Mouse (Mus musculus) E14TG2a.4 (cell line): ENCODE results near the gene Kdelr3.

Experiments
- CTCF ChIP-seq: conservative IDR thresholded peaks from 2 replicates; pipeline ENCODE4 v1.5.1; 2014; ENCODE audit warnings: low read length
- POU5F1 ChIP-seq: IDR thresholded peaks from 2 replicates; pipeline ENCODE4 v1.6.1; 2014; ENCODE audit warnings: low read length, borderline replicate concordance

GRCm38 (mm10) chr15:79505616-79506283 lies 10.5 kb upstream of the Kdelr3 start:
- no peak for TF ChIP-seq CTCF
- no peak for TF ChIP-seq POU5F1
